Mouse (Mus musculus) kidney, postnatal 25 days (tissue): ENCODE data around the gene Zc3h6.
"Not testable (repeated sequence)": the region's sequence is repeated elsewhere in the genome, so short reads cannot be mapped to it uniquely, and the experiment has no call there.

Experiments used
- DNase-seq, 2 experiments: peaks; one replicate each; pipeline ENCODE4 v3.0.0; 2021; ENCODE audit warnings: mixed read lengths in 2 of 2

Gene Zc3h6

GRCm38 (mm10) chr2:128966641-128967580, at the start of gene Zc3h6:
Gene Zc3h6, plus strand, starts transcription at chr2:128967402.
- peak; percentile 99 for DNase-seq

- peak in 1 of 2 experiments; percentile 45 for DNase-seq
Observed at GRCm38 (mm10) chr2:128924799-128925198, 42.4 kb upstream of the Zc3h6 start.

- no peak for DNase-seq
Observed at GRCm38 (mm10) chr2:128928446-128928845, 38.8 kb upstream of the Zc3h6 start.

- no peak for DNase-seq
Observed at GRCm38 (mm10) chr2:128930704-128931103, 36.5 kb upstream of the Zc3h6 start.

- no peak for DNase-seq
Observed at GRCm38 (mm10) chr2:128936256-128936655, 30.9 kb upstream of the Zc3h6 start.

- peak; percentile 98 for DNase-seq
Observed at GRCm38 (mm10) chr2:128943538-128944528, 23.4 kb upstream of the Zc3h6 start, which contains the start of gene Zc3h8. Gene Zc3h8, minus strand, starts transcription at chr2:128944077.

GRCm38 (mm10) chr2:128947962-128948588, 19.1 kb upstream of the Zc3h6 start:
- peak; percentile 41 to 54 for DNase-seq

- DNase-seq: peak; percentile 26 to 49
Observed at GRCm38 (mm10) chr2:128954186-128954585, 13.0 kb upstream of the Zc3h6 start.

- DNase-seq: no peak
Observed at GRCm38 (mm10) chr2:128965505-128966105, 1.6 kb upstream of the Zc3h6 start.

- no peak for DNase-seq
Observed at GRCm38 (mm10) chr2:128966236-128966635, 966 bp upstream of the Zc3h6 start.

GRCm38 (mm10) chr2:128967661-128968441, 649 bp downstream of the Zc3h6 start, which contains the start of gene Gm10762:
Gene Gm10762, minus strand, starts transcription at chr2:128967725.
- peak; percentile 88 to 93 for DNase-seq

- no peak for DNase-seq
Observed at GRCm38 (mm10) chr2:128968475-128969083, 1.4 kb downstream of the Zc3h6 start.

- no peak for DNase-seq
Observed at GRCm38 (mm10) chr2:128972301-128972700, 5.1 kb downstream of the Zc3h6 start.

GRCm38 (mm10) chr2:128975572-128975971, 8.4 kb downstream of the Zc3h6 start:
- DNase-seq: no peak

- DNase-seq: no peak
Observed at GRCm38 (mm10) chr2:128984746-128985145, 17.5 kb downstream of the Zc3h6 start.

- DNase-seq: no peak
Observed at GRCm38 (mm10) chr2:129004872-129005271, 37.7 kb downstream of the Zc3h6 start.

GRCm38 (mm10) chr2:129006194-129006749, 39.1 kb downstream of the Zc3h6 start:
- DNase-seq: no peak

GRCm38 (mm10) chr2:129008867-129009266, 41.7 kb downstream of the Zc3h6 start:
- DNase-seq: not testable (repeated sequence)

- no peak for DNase-seq
Observed at GRCm38 (mm10) chr2:129020106-129020505, 52.9 kb downstream of the Zc3h6 start.

- DNase-seq: no peak
Observed at GRCm38 (mm10) chr2:129024820-129025219, 57.6 kb downstream of the Zc3h6 start.
